Mouse (Mus musculus) MEL (cell line): Measurements from ENCODE around the gene Rabl6.

ENCODE experiments used
- CTCF ChIP-seq, 3 experiments: IDR thresholded peaks in 2 of 3; conservative IDR thresholded peaks in 1 of 3; 2 replicates each; pipeline ENCODE4 v1.5.1; 2011 to 2012; ENCODE audit warnings: low read length in 3 of 3, low read depth in 2 of 3, mild to moderate bottlenecking in 2 of 3, improper control_type of control experiment in 1 of 3, inconsistent platforms in 1 of 3, mixed read lengths in 1 of 3, moderate library complexity in 1 of 3; ENCODE audit not compliant: control insufficient read depth in 1 of 3, insufficient read depth in 1 of 3, poor library complexity in 1 of 3, severe bottlenecking in 1 of 3
- NELFE ChIP-seq: IDR thresholded peaks from 2 replicates; pipeline ENCODE4 v1.6.1; 2011; ENCODE audit warnings: low read depth, low read length, improper control_type of control experiment
- POLR2A ChIP-seq, 2 experiments: IDR thresholded peaks; 2 replicates each; pipeline ENCODE4 v1.6.1; 2011 to 2012; ENCODE audit warnings: low read length in 2 of 2, mild to moderate bottlenecking in 2 of 2, control low read depth in 1 of 2, improper control_type of control experiment in 1 of 2, low read depth in 1 of 2, moderate library complexity in 1 of 2; ENCODE audit not compliant: control insufficient read depth in 1 of 2, insufficient read depth in 1 of 2, poor library complexity in 1 of 2
- SIN3A ChIP-seq: IDR thresholded peaks from 2 replicates; pipeline ENCODE4 v1.6.1; 2012; ENCODE audit warnings: low read length, improper control_type of control experiment, inconsistent platforms

DNA sequence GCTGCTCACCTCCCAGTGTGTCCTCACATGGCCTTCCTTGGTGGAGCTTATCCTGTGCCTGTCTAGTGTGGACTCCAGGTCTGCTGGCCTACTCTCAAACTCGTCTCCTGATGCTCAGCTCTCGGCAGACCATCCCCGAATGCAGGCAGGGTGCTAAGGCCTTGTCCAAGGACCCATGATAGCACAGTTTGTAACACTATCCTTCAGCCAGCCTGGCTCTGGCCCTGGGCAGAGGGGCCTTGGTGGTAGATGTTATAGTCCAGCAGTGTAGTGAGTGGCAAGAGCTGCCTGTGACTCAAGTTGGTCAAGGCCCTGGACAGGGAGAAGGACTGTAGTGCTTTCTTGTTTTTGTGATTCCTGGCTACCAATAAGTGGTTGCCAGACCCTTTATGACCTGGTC is 25.3 kb upstream of the Rabl6 start:
- TF ChIP-seq NELFE: no peak
- TF ChIP-seq SIN3A: no peak
- no peak for TF ChIP-seq CTCF (IDR thresholded peaks at IDR 0.05 in 2 of 3, conservative IDR thresholded peaks at IDR 0.05 in 1 of 3; ENCODE audit: control insufficient read depth in 1 of 3, insufficient read depth in 1 of 3, low read depth in 2 of 3, low read length in 3 of 3, poor library complexity in 1 of 3, severe bottlenecking in 1 of 3)
- no peak for TF ChIP-seq POLR2A (IDR thresholded peaks at IDR 0.05; ENCODE audit: control insufficient read depth in 1 of 2, insufficient read depth in 1 of 2, low read depth in 1 of 2, low read length in 2 of 2, poor library complexity in 1 of 2)
